Mouse (Mus musculus) limb, embryonic 15.5 days (tissue): ENCODE data around the gene Spx. TPM values are rescaled to one million over a fixed set of nuclear protein-coding genes. Genes with fewer than 3 reads are reported as not detected.

Source experiments
- ATAC-seq: fragments of 200-750 bp; cut with Nextera tagmentation; 2 replicates; pipeline ENCODE4 v1.8.0; 2017; ENCODE audit warnings: low read depth, moderate TSS enrichment; ENCODE audit not compliant: insufficient number of reproducible peaks, low FRiP score, low TSS enrichment
- H3K27ac ChIP-seq: fragments of 300-500 bp; sonication (generic); 2 replicates; pipeline ENCODE4 v1.5.1; 2015; ENCODE audit warnings: moderate library complexity, mild to moderate bottlenecking, inconsistent platforms
- H3K27me3 ChIP-seq: fragments of 300-500 bp; sonication (generic); 2 replicates; pipeline ENCODE4 v1.6.1; 2015; ENCODE audit warnings: inconsistent platforms
- H3K36me3 ChIP-seq: fragments of 300-500 bp; sonication (generic); 2 replicates; pipeline ENCODE4 v1.6.1; 2015; ENCODE audit warnings: inconsistent platforms
- H3K4me1 ChIP-seq: fragments of 300-500 bp; sonication (generic); 2 replicates; pipeline ENCODE4 v1.6.1; 2015; ENCODE audit warnings: inconsistent platforms
- H3K4me2 ChIP-seq: fragments of 300-500 bp; sonication (generic); 2 replicates; pipeline ENCODE4 v1.6.1; 2015; ENCODE audit warnings: mild to moderate bottlenecking, inconsistent platforms
- H3K4me3 ChIP-seq: fragments of 300-500 bp; sonication (generic); 2 replicates; pipeline ENCODE4 v1.5.1; 2015; ENCODE audit warnings: mild to moderate bottlenecking, inconsistent platforms
- H3K9ac ChIP-seq: fragments of 300-500 bp; sonication (generic); 2 replicates; pipeline ENCODE4 v1.6.1; 2015; ENCODE audit warnings: inconsistent platforms
- H3K9me3 ChIP-seq: fragments of 300-500 bp; sonication (generic); 2 replicates; pipeline ENCODE4 v1.6.1; 2016; ENCODE audit warnings: inconsistent platforms
- WGBS: fragments of 180-500 bp; shearing (Covaris S2); methylation state at CpG from one replicate; pipeline ENCODE4 v1.1.7; 2015; 5-methylcytosine and 5-hydroxymethylcytosine counted together
- polyA plus RNA-seq: library from polyadenylated mRNA; unstranded; fragments of >200 nt; fragmentation: Nextera tagmentation; extraction: Ambion mirVana; gene quantifications from 2 replicates; pipeline ENCODE4 v1.2.1, GENCODE M21; 2015

The Spx gene
- polyA plus RNA-seq, 1 experiment from 2014 or later, result 0.76 TPM

- no peak overlapping the region for H3K4me3 ChIP-seq
- H3K27me3 ChIP-seq, result no peaks in the 10 kb centered on the region
- WGBS, result 77% methylated on average over 2 of the region's 2 CpGs
- H3K36me3 ChIP-seq, result no peaks in the 10 kb centered on the region
- no peaks in the 10 kb centered on the region for H3K9me3 ChIP-seq
- H3K27ac ChIP-seq, result no peak overlapping the region
- no peak for ATAC-seq
- H3K9ac ChIP-seq, result no peak overlapping the region
- H3K4me1 ChIP-seq, result no peaks in the 10 kb centered on the region
- no peak overlapping the region for H3K4me2 ChIP-seq
Observed at GRCm38 (mm10) chr6:142453311-142453710, 40.1 kb downstream of the Spx start.

- H3K9ac ChIP-seq, result no peak overlapping the region
- WGBS, result 74% methylated on average over 7 of the region's 7 CpGs
- no peaks in the 10 kb centered on the region for H3K4me1 ChIP-seq
- H3K27me3 ChIP-seq, result no peaks in the 10 kb centered on the region
- H3K9me3 ChIP-seq, result no peaks in the 10 kb centered on the region
- H3K27ac ChIP-seq, result no peak overlapping the region
- no peaks in the 10 kb centered on the region for H3K36me3 ChIP-seq
- ATAC-seq, result no peak
- no peak overlapping the region for H3K4me2 ChIP-seq
- H3K4me3 ChIP-seq, result no peak overlapping the region
Observed at GRCm38 (mm10) chr6:142455314-142455996, 42.2 kb downstream of the Spx start.

- Histone ChIP-seq H3K4me3 (no peak overlapping the region), H3K36me3 (no peaks in the 10 kb centered on the region), H3K27me3 (no peaks in the 10 kb centered on the region), H3K4me1 (no peaks in the 10 kb centered on the region), H3K9me3 (no peaks in the 10 kb centered on the region), H3K4me2 (no peak overlapping the region), H3K27ac (no peak overlapping the region), H3K9ac (no peak overlapping the region)
- 40% methylated on average over 7 of the region's 7 CpGs for WGBS
- no peak for ATAC-seq
Observed at GRCm38 (mm10) chr6:142458010-142458409, 44.8 kb downstream of the Spx start.

- Histone ChIP-seq H3K27me3 (no peaks in the 10 kb centered on the region), H3K4me3 (no peak overlapping the region), H3K4me2 (no peak overlapping the region), H3K9ac (no peak overlapping the region), H3K36me3 (no peaks in the 10 kb centered on the region), H3K4me1 (no peaks in the 10 kb centered on the region), H3K9me3 (no peaks in the 10 kb centered on the region), H3K27ac (no peak overlapping the region)
- WGBS, result 75% methylated on average over 14 of the region's 14 CpGs
- ATAC-seq, result no peak
Observed at GRCm38 (mm10) chr6:142459017-142459678, 45.9 kb downstream of the Spx start.

GRCm38 (mm10) chr6:142462194-142462593 lies 49.0 kb downstream of the Spx start:
- Histone ChIP-seq H3K4me1 (no peaks in the 10 kb centered on the region), H3K4me3 (no peak overlapping the region), H3K27me3 (no peaks in the 10 kb centered on the region), H3K9ac (no peak overlapping the region), H3K36me3 (no peaks in the 10 kb centered on the region), H3K4me2 (no peak overlapping the region), H3K27ac (no peak overlapping the region), H3K9me3 (no peaks in the 10 kb centered on the region)
- 61% methylated on average over 6 of the region's 6 CpGs for WGBS
- ATAC-seq, result no peak

Other genes starting within 250 kb of the Spx start
- gene Slco1a6, start 204.9 kb upstream of the Spx start, polyA plus RNA-seq, result 0.31 TPM in 1 of 2 replicates, not detected in the other
- gene Iapp, start 115.0 kb upstream of the Spx start, polyA plus RNA-seq, result not detected in 2 replicates
- 0.56 and 0.78 TPM in 2 replicates for gene Slco1a5, start 90.5 kb upstream of the Spx start, polyA plus RNA-seq
- 15.8 and 16.7 TPM in 2 replicates for gene Pyroxd1, start 67.8 kb upstream of the Spx start, polyA plus RNA-seq
- 25.8 and 26.5 TPM in 2 replicates for gene Recql, start 26.4 kb upstream of the Spx start, polyA plus RNA-seq
- 130 and 132 TPM in 2 replicates for gene Golt1b, start 26.2 kb upstream of the Spx start, polyA plus RNA-seq
- not detected in 2 replicates for gene Gys2, start 59.7 kb downstream of the Spx start, polyA plus RNA-seq
- 183 and 200 TPM in 2 replicates for gene Ldhb, start 94.5 kb downstream of the Spx start, polyA plus RNA-seq
- 11.3 and 17.4 TPM in 2 replicates for gene Kcnj8, start 158.2 kb downstream of the Spx start, polyA plus RNA-seq